Mouse (Mus musculus) midbrain, embryonic 13.5 days (tissue): ENCODE results near the gene Ly86. TPM values are rescaled to one million over a fixed set of nuclear protein-coding genes. Genes with fewer than 3 reads are reported as not detected.
A peak's percentile ranks its signal among the peaks of the same experiment; 100 is the strongest.

ENCODE experiments used
- ATAC-seq: fragments of 200-750 bp; cut with Nextera tagmentation; 2 replicates; pipeline ENCODE4 v1.8.0; 2017; ENCODE audit warnings: mild to moderate bottlenecking, moderate TSS enrichment, moderate library complexity
- H3K27ac ChIP-seq: fragments of 300-500 bp; sonication (generic); 2 replicates; pipeline ENCODE4 v1.5.1; 2015; ENCODE audit warnings: inconsistent platforms, mild to moderate bottlenecking, moderate library complexity
- H3K27me3 ChIP-seq: fragments of 300-500 bp; sonication (generic); 2 replicates; pipeline ENCODE4 v1.6.1; 2015; ENCODE audit warnings: mild to moderate bottlenecking, inconsistent platforms
- H3K36me3 ChIP-seq: fragments of 300-500 bp; sonication (generic); 2 replicates; pipeline ENCODE4 v1.6.1; 2015; ENCODE audit warnings: mild to moderate bottlenecking, inconsistent platforms
- H3K4me1 ChIP-seq: fragments of 300-500 bp; sonication (generic); replicated peaks from 2 replicates; pipeline ENCODE4 v1.6.1; 2015; ENCODE audit warnings: inconsistent platforms
- H3K4me2 ChIP-seq: fragments of 300-500 bp; sonication (generic); replicated peaks from 2 replicates; pipeline ENCODE4 v1.6.1; 2015; ENCODE audit warnings: moderate library complexity, mild to moderate bottlenecking, inconsistent platforms
- H3K4me3 ChIP-seq: fragments of 300-500 bp; sonication (generic); replicated peaks from 2 replicates; pipeline ENCODE4 v1.5.1; 2015; ENCODE audit warnings: mild to moderate bottlenecking, inconsistent platforms
- H3K9ac ChIP-seq: fragments of 300-500 bp; sonication (generic); replicated peaks from 2 replicates; pipeline ENCODE4 v1.6.1; 2015; ENCODE audit warnings: mild to moderate bottlenecking, inconsistent platforms
- H3K9me3 ChIP-seq: fragments of 300-500 bp; sonication (generic); 2 replicates; pipeline ENCODE4 v1.6.1; 2016; ENCODE audit warnings: mild to moderate bottlenecking, inconsistent platforms
- WGBS: fragments of 180-500 bp; shearing (Covaris S2); methylation state at CpG from one replicate; pipeline ENCODE4 v1.1.7; 2015; 5-methylcytosine and 5-hydroxymethylcytosine counted together
- polyA plus RNA-seq: library from polyadenylated mRNA; unstranded; fragments of >200 nt; fragmentation: Nextera tagmentation; extraction: Ambion mirVana; gene quantifications from 2 replicates; pipeline ENCODE4 v1.2.1, GENCODE M21; 2015

The Ly86 gene
- polyA plus RNA-seq, 1 experiment from 2014 or later = 7.0 TPM

- no peaks in the 10 kb centered on the region for H3K36me3 ChIP-seq
- no peak overlapping the region for H3K4me3 ChIP-seq
- H3K27ac ChIP-seq = no peak overlapping the region
- WGBS = 100% methylated on average over 1 of the region's 1 CpGs
- H3K27me3 ChIP-seq = no peaks in the 10 kb centered on the region
- ATAC-seq = no peak
- no peak overlapping the region for H3K4me2 ChIP-seq
- H3K9me3 ChIP-seq = no peaks in the 10 kb centered on the region
- H3K4me1 ChIP-seq = no peaks in the 10 kb centered on the region
- no peak overlapping the region for H3K9ac ChIP-seq
These were observed 70.7 kb downstream of the Ly86 start for GRCm38 (mm10) chr13:37415696-37416095.

- Histone ChIP-seq H3K9ac (no peak overlapping the region), H3K9me3 (peaks cover 3% of the 10 kb centered on the region; the same call in 1 of the 2 replicates), H3K4me3 (no peak overlapping the region), H3K27me3 (no peaks in the 10 kb centered on the region), H3K27ac (no peak overlapping the region), H3K36me3 (no peaks in the 10 kb centered on the region), H3K4me2 (no peak overlapping the region), H3K4me1 (no peaks in the 10 kb centered on the region)
- no peak for ATAC-seq
- 92% methylated on average over 6 of the region's 6 CpGs for WGBS
These were observed 78.4 kb downstream of the Ly86 start for GRCm38 (mm10) chr13:37423416-37423815.

- Histone ChIP-seq H3K27ac (no peak overlapping the region), H3K4me2 (no peak overlapping the region), H3K27me3 (no peaks in the 10 kb centered on the region), H3K9me3 (peaks cover 3% of the 10 kb centered on the region; the same call in 1 of the 2 replicates), H3K4me3 (no peak overlapping the region), H3K36me3 (no peaks in the 10 kb centered on the region), H3K9ac (no peak overlapping the region), H3K4me1 (no peaks in the 10 kb centered on the region)
- no peak for ATAC-seq
- 93% methylated on average over 6 of the region's 6 CpGs for WGBS
These were observed 79.9 kb downstream of the Ly86 start for GRCm38 (mm10) chr13:37424904-37425303.

GRCm38 (mm10) chr13:37425406-37425805 lies 80.4 kb downstream of the Ly86 start:
- Histone ChIP-seq H3K27me3 (no peaks in the 10 kb centered on the region), H3K36me3 (no peaks in the 10 kb centered on the region), H3K27ac (no peak overlapping the region), H3K4me2 (no peak overlapping the region), H3K9ac (no peak overlapping the region), H3K4me1 (no peaks in the 10 kb centered on the region), H3K9me3 (peaks cover 3% of the 10 kb centered on the region; the same call in 1 of the 2 replicates), H3K4me3 (no peak overlapping the region)
- 54% methylated on average over 3 of the region's 3 CpGs for WGBS
- ATAC-seq = no peak

GRCm38 (mm10) chr13:37426578-37427336 lies 81.7 kb downstream of the Ly86 start:
- Histone ChIP-seq H3K27me3 (no peaks in the 10 kb centered on the region), H3K27ac (no peak overlapping the region), H3K9me3 (peaks cover 3% of the 10 kb centered on the region; the same call in 1 of the 2 replicates), H3K36me3 (no peaks in the 10 kb centered on the region), H3K4me2 (no peak overlapping the region), H3K9ac (no peak overlapping the region), H3K4me1 (no peaks in the 10 kb centered on the region), H3K4me3 (no peak overlapping the region)
- no peak for ATAC-seq
- WGBS = 91% methylated on average over 12 of the region's 12 CpGs

- no peak overlapping the region for H3K27ac ChIP-seq
- peaks cover 3% of the 10 kb centered on the region; the same call in 1 of the 2 replicates for H3K9me3 ChIP-seq
- H3K9ac ChIP-seq = no peak overlapping the region
- no peak overlapping the region for H3K4me2 ChIP-seq
- no peak for ATAC-seq
- H3K4me1 ChIP-seq = no peaks in the 10 kb centered on the region
- H3K4me3 ChIP-seq = no peak overlapping the region
- H3K36me3 ChIP-seq = no peaks in the 10 kb centered on the region
- H3K27me3 ChIP-seq = peaks cover 8% of the 10 kb centered on the region
- WGBS = 76% methylated on average over 3 of the region's 3 CpGs
These were observed 83.5 kb downstream of the Ly86 start for GRCm38 (mm10) chr13:37428496-37428895.

- Histone ChIP-seq H3K9me3 (no peaks in the 10 kb centered on the region), H3K4me3 (no peak overlapping the region), H3K36me3 (no peaks in the 10 kb centered on the region), H3K27ac (no peak overlapping the region), H3K9ac (no peak overlapping the region), H3K4me2 (no peak overlapping the region), H3K27me3 (peaks cover 10% of the 10 kb centered on the region), H3K4me1 (peaks cover 4% of the 10 kb centered on the region)
- WGBS = 76% methylated on average over 8 of the region's 8 CpGs
- no peak for ATAC-seq
These were observed 84.8 kb downstream of the Ly86 start for GRCm38 (mm10) chr13:37429661-37430271.

- no peaks in the 10 kb centered on the region for H3K9me3 ChIP-seq
- no peak overlapping the region for H3K4me3 ChIP-seq
- no peak overlapping the region for H3K27ac ChIP-seq
- WGBS = 92% methylated on average over 2 of the region's 2 CpGs
- H3K9ac ChIP-seq = no peak overlapping the region
- no peaks in the 10 kb centered on the region for H3K36me3 ChIP-seq
- peaks cover 28% of the 10 kb centered on the region for H3K27me3 ChIP-seq
- no peak overlapping the region for H3K4me2 ChIP-seq
- no peak for ATAC-seq
- H3K4me1 ChIP-seq = peaks cover 6% of the 10 kb centered on the region
These were observed 86.7 kb downstream of the Ly86 start for GRCm38 (mm10) chr13:37431707-37432106.

- Histone ChIP-seq H3K4me3 (no peak overlapping the region), H3K4me2 (no peak overlapping the region), H3K27ac (no peak overlapping the region), H3K27me3 (peaks cover 38% of the 10 kb centered on the region), H3K36me3 (no peaks in the 10 kb centered on the region), H3K4me1 (peaks cover 6% of the 10 kb centered on the region), H3K9me3 (no peaks in the 10 kb centered on the region), H3K9ac (no peak overlapping the region)
- ATAC-seq = no peak
- 47% methylated on average over 4 of the region's 4 CpGs for WGBS
These were observed 87.6 kb downstream of the Ly86 start for GRCm38 (mm10) chr13:37432653-37433052.

- WGBS = 35% methylated on average over 3 of the region's 3 CpGs
These were observed 88.1 kb downstream of the Ly86 start for GRCm38 (mm10) chr13:37433142-37433541.

GRCm38 (mm10) chr13:37433730-37434129 lies 88.7 kb downstream of the Ly86 start:
- Histone ChIP-seq H3K36me3 (no peaks in the 10 kb centered on the region), H3K27ac (no peak overlapping the region), H3K27me3 (peaks cover 45% of the 10 kb centered on the region), H3K4me1 (peaks cover 6% of the 10 kb centered on the region), H3K4me3 (no peak overlapping the region), H3K9ac (no peak overlapping the region), H3K9me3 (no peaks in the 10 kb centered on the region), H3K4me2 (no peak overlapping the region)
- 15% methylated on average over 3 of the region's 3 CpGs for WGBS
- peak; percentile 45 for ATAC-seq

More at GRCm38 (mm10) chr13:37433142-37433541, 88.1 kb downstream of the Ly86 start:
- Histone ChIP-seq H3K9ac (no peak overlapping the region), H3K4me1 (peaks cover 6% of the 10 kb centered on the region), H3K4me3 (no peak overlapping the region), H3K36me3 (no peaks in the 10 kb centered on the region), H3K9me3 (no peaks in the 10 kb centered on the region), H3K27me3 (peaks cover 43% of the 10 kb centered on the region), H3K27ac (no peak overlapping the region), H3K4me2 (no peak overlapping the region)
- no peak for ATAC-seq

- H3K4me1 ChIP-seq = peaks cover 6% of the 10 kb centered on the region
- no peak overlapping the region for H3K27ac ChIP-seq
- no peaks in the 10 kb centered on the region for H3K36me3 ChIP-seq
- ATAC-seq = peak; percentile 78
- peak overlapping the region; percentile 63 for H3K9ac ChIP-seq
- H3K4me3 ChIP-seq = peak overlapping the region; percentile 52
- H3K9me3 ChIP-seq = no peaks in the 10 kb centered on the region
- H3K27me3 ChIP-seq = peaks cover 45% of the 10 kb centered on the region
- under 1% methylated on average over 19 of the region's 19 CpGs for WGBS
- peak overlapping the region; percentile 73 for H3K4me2 ChIP-seq
These were observed 89.2 kb downstream of the Ly86 start for GRCm38 (mm10) chr13:37434137-37434772.
